Mouse (Mus musculus) olfactory bulb, adult 2 months (tissue): ENCODE measurements around the gene Sh3bp2.
A peak's percentile ranks its signal among the peaks of the same experiment; 100 is the strongest.

Experiments
- CTCF ChIP-seq: fragments of 200-500 bp; IDR thresholded peaks from 2 replicates; pipeline ENCODE4 v1.5.1; 2012; ENCODE audit warnings: low read depth, mild to moderate bottlenecking, low read length, moderate library complexity; ENCODE audit not compliant: insufficient read depth
- POLR2A ChIP-seq: fragments of 200-500 bp; IDR thresholded peaks from 2 replicates; pipeline ENCODE4 v1.6.1; 2012; ENCODE audit warnings: mild to moderate bottlenecking, low read depth, low read length, moderate library complexity; ENCODE audit not compliant: insufficient read depth

- TF ChIP-seq CTCF (no peak), POLR2A (peak; percentile 76)
Measured at GRCm38 (mm10) chr5:34573268-34574221, 47.9 kb downstream of the Sh3bp2 start, which contains the start of gene Add1.
